Mouse (Mus musculus) monocyte, adult 5-6 weeks (primary cell): ENCODE measurements around the gene Recql5. TPM values are rescaled to one million over a fixed set of nuclear protein-coding genes. Genes with fewer than 3 reads are reported as not detected.

ENCODE experiments used
- total RNA-seq: library from RNA; stranded (forward); fragments of 200-1000, 200-491, 200-594 nt; gene quantifications from 3 replicates; pipeline ENCODE4 v1.2.3, GENCODE M21; 2017

Gene Recql5
- total RNA-seq, 1 experiment from 2014 or later = 23.2 TPM

Other genes with a start within 250 kb of the Recql5 start
- gene Grb2, start 224.9 kb downstream of the Recql5 start, total RNA-seq = 28.1 to 56.7 TPM (median 47.2 TPM) in 3 replicates
- gene Tmem94, start 168.0 kb downstream of the Recql5 start, total RNA-seq = 10.8 to 33.1 TPM (median 10.9 TPM) in 3 replicates
- gene Caskin2, start 119.8 kb downstream of the Recql5 start, total RNA-seq = 0.19 to 5.1 TPM (median 0.78 TPM) in 3 replicates
- 6.3 to 11.7 TPM (median 7.3 TPM) in 3 replicates for gene Tsen54, start 118.8 kb downstream of the Recql5 start, total RNA-seq
- 10.4 to 25.9 TPM (median 10.7 TPM) in 3 replicates for gene Llgl2, start 109.4 kb downstream of the Recql5 start, total RNA-seq
- gene Myo15b, start 75.1 kb downstream of the Recql5 start, total RNA-seq = not detected in 3 replicates
- 0.87 to 5.0 TPM (median 0.96 TPM) in 3 replicates for gene Smim5, start 33.5 kb downstream of the Recql5 start, total RNA-seq
- gene Smim6, start 21.5 kb downstream of the Recql5 start, total RNA-seq = 0.49 TPM in 1 of 3 replicates, not detected in the others
- 109 to 210 TPM (median 121 TPM) in 3 replicates for gene Sap30bp, start 195 bp downstream of the Recql5 start, total RNA-seq
- not detected in 3 replicates for gene Itgb4, start 41.2 kb upstream of the Recql5 start, total RNA-seq
- 3.6 to 6.4 TPM (median 5.8 TPM) in 3 replicates for gene Galk1, start 79.2 kb upstream of the Recql5 start, total RNA-seq
- 1,370 to 2,118 TPM (median 2,068 TPM) in 3 replicates for gene H3f3b, start 94.5 kb upstream of the Recql5 start, total RNA-seq
- 8.3 to 18.3 TPM (median 11.6 TPM) in 3 replicates for gene Unk, start 96.8 kb upstream of the Recql5 start, total RNA-seq
- 27.7 to 53.1 TPM (median 29.1 TPM) in 3 replicates for gene Unc13d, start 144.5 kb upstream of the Recql5 start, total RNA-seq
- 59.0 to 73.8 TPM (median 62.7 TPM) in 3 replicates for gene Wbp2, start 153.5 kb upstream of the Recql5 start, total RNA-seq
- gene Trim47, start 193.7 kb upstream of the Recql5 start, total RNA-seq = not detected in 3 replicates
- gene Trim65, start 197.7 kb upstream of the Recql5 start, total RNA-seq = 13.9 to 23.1 TPM (median 20.1 TPM) in 3 replicates
- 10.7 to 28.4 TPM (median 15.3 TPM) in 3 replicates for gene Mrpl38, start 205.4 kb upstream of the Recql5 start, total RNA-seq
- 12.9 to 31.1 TPM (median 16.4 TPM) in 3 replicates for gene Fbf1, start 234.7 kb upstream of the Recql5 start, total RNA-seq